Mouse (Mus musculus) testis, adult 2 months (tissue): Measurements from ENCODE around the gene Ank3.

Experiments used
- CTCF ChIP-seq: fragments of 200-500 bp; IDR thresholded peaks from 2 replicates; pipeline ENCODE4 v1.5.1; 2012; ENCODE audit warnings: low read depth, mild to moderate bottlenecking, inconsistent platforms, low read length, moderate library complexity; ENCODE audit not compliant: control insufficient read depth, insufficient read depth, insufficient replicate concordance
- POLR2A ChIP-seq: fragments of 200-500 bp; IDR thresholded peaks from 2 replicates; pipeline ENCODE4 v1.6.1; 2012; ENCODE audit warnings: low read depth, mild to moderate bottlenecking, inconsistent platforms, low read length, moderate library complexity; ENCODE audit not compliant: control insufficient read depth

DNA sequence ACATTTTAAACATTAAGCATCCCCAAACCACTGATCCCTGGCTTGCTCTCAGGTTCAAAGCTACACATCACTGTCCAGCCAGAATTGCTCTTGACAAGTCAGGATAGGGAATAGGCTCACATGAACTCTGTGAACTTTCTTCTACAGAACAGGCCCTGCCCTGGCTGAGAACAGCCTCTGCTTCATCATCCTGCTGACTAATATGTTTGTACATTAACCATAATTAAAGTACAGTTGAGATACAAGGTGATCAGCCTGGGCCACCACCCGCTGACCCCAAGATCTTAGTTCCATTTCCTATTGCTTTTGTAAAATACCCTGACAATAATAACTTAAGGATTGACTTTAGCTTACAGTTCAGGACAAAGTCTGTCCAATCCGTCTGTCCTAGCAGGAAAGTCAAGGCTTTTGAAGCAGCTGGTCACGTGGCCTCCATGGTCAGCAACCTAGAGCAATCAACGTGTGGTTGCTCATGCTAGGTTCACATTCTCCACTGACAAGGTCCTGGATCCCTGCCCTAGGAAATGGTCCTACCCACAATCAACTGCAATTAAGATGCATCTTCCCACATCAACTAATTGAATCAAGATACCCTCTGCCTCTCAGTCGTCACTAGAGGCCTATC is 538.0 kb downstream of the Ank3 start:
- TF ChIP-seq CTCF (no peak), POLR2A (no peak)
